Mouse (Mus musculus) neural tube, embryonic 10.5 days (tissue): Measurements from ENCODE around the gene Tspan5.

Experiments
- DNase-seq: peaks from one replicate; pipeline ENCODE4 v3.0.0-alpha.2; 2017; ENCODE audit warnings: low spot score; ENCODE audit errors: extremely low spot score

Tspan5 gene

DNA sequence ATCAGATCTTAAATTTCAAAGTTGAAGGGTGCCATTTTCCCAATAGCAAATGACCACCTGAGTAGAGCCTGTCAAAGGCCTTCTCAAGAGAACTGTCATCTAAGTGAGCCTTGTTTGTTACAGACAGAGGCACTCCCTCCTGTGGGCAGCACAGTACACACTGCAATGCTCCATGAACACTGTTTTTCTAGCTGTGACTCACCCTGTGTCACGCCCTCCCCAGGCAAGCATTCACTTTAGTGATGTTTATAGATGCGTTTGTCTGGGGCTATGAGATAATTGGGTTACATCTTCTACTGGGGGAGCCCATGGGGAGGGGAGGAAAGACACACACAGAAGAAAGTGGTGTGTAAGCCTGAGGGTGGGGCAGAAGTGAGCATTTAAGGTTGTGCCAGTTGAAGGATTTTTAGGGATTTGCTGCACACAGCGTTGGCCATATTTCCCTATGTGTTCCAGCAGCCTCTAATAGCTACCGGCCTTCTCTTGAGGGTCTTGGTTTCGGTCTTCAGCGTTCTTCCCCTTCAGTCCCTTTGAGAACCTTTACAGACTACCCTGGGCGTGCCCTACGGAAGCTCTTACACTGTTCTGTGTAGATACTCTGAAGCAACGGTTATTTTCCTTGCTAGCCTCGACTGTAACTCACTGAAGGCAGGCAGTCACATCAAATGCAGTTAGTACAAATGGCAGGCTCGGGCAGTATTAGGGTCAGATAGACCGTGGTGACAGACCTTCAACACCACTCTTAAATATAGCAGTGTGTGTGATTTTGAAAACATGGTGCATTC lies 29.7 kb downstream of the Tspan5 start:
- no peak for DNase-seq

DNA sequence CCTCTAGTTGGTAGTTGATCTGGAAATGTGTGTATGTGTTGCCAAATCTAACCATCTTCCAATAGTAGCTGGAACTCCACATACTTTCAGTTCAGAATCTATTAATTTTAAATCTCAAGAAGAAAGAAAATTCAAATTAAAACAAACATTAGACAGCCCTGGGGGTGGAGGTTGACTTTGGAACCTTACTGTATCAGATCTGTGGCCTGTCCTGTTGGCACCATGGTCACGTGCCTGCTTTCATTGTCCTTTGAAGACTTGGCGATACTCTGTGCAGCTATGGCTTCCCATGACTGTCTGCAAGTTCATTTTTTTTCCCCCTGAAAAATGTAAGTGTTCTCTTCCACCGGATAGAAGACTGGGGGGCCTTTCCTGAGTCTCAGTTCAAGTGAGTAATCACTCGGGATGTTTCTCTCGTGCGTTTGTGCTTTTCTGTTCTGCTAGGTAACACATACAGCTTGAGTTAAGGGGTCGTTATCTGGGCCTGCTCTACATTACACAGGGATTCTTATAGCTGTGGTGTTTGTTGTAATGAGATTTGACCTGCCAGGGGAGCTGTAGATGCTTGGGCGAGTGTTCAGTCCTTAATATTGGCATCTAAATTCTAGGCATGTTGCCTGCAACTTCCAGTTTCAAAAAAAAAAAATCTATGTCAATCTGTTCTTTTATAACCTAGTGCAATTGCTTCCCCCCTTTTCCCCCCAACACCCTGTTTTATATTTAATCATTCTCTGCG lies 32.0 kb downstream of the Tspan5 start:
- DNase-seq, result no peak

DNA sequence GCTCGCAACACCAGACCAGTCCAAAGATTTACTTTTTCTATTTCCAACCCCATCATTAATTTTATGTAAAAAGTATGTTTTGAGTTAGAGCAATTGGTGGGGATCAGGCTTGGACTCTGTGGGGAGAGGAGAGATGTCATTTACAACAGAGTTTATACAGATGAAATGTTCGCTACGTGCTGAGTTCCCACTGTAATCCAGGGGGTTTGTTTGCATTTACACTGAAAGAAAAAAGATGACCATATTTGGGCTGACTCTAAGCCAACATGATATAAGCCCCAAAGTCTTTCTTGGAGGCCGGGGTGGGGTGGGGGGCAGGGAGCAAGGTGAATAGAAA lies 32.6 kb downstream of the Tspan5 start:
- DNase-seq, result no peak

DNA sequence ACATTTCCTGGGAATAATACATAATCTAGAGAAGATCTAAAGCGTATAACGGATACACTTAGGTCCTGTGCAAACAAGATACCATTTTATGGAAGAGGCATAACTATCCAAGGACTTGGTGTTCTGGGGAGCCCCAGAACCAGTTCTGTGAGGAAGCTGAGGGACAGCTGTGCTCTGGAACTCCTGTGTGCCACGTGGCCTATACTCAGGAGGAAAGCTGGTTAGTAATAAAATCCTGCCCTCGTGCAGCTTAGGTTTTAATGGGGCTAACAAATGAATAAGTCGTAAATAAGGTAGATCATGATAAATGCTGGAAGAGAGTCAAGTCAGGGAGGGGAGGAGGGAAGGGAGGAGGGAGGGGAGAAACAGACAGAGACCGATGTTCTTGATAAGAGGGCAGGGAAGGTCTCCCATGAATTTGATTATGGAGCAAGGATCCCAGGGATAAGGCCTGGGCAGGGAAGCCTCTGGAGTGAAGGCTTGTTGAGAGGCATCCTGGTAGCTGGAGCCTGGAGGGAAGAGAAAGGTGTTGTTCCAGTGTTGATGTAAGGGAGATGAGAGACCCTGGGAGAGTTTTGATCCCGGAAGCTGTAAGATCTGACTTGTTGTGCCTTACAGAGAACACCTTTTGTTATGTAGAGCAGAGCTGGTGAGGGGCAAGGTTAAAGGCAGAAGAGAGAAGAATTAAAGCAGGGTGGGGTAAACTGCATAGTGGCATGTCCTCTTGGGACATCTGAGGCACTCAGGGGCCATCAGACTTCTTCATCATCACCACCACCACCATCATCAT lies 34.1 kb downstream of the Tspan5 start:
- DNase-seq, result no peak

DNA sequence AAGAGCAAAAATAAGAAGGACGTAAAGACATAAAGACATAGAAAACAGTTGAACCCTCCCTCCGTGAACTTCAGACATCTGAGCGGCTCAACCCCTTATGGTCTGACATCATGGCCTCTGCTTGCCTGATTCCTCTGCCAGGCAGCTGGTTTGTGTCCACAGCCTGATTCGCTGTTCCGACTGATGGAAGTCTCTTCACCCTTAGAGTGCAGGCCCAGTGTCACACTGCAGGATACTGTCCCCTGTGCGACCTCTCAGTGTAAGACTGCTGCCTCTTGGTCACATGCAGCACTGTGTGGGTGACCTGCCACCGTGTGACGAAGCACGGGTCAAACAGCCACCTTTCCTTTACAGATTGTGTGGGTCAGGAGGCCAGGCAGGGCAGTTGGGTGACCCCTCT lies 39.5 kb downstream of the Tspan5 start:
- no peak for DNase-seq

DNA sequence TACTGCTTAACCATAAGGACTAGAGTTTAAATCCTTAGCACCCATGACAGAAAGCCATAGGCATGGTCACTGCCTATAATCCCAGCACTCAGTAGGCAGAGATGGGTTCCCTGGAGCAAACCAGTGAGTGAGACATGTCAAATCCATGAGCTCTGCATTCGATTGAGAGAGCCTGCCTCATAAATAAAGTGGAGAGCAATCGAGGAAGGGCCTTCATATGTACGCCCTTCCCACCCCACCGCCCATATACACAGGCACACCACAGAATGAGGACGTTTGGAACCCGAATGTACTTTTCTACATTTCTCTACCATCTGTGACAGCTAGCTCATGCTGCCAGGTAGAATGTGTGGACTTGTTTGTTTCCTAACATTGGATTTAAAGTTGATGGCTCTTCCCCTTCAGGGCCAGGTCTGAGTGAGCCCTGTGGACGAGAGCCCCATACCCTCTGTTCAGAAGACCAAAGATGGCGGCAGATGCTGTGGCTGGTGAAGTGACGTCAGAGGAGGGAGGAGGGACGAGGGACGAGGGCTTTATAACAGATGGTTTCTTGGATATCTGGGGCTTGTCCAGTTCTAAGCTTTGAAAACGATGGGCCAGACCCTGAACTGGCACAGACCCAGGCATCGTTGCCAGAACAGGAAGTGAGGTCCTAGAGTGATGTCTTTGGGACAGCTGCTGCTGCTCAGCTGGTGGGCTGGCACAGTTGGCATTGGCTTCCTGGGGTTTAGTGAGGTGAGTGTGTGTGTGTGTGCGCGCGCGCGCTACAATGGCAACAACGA lies 42.1 kb downstream of the Tspan5 start:
- DNase-seq, result no peak

DNA sequence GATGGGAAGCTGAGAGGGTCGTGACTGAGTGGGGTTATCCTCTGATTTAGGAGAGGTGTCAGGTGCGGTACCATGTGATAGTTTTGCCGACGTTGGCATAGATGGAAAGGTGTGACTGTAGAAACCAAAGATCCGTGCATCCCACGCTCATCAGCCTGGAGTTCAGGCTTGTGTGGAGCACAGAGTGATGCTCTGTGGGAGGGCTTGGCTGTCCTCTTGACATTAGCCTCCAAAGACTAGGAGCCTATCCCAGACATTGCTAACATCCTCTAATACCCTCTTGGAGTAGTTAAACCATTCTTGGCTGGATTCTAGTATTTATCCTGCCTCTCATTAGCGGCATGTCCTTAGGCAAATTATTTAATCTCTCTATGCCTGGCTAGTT lies 42.6 kb downstream of the Tspan5 start:
- DNase-seq, result no peak

DNA sequence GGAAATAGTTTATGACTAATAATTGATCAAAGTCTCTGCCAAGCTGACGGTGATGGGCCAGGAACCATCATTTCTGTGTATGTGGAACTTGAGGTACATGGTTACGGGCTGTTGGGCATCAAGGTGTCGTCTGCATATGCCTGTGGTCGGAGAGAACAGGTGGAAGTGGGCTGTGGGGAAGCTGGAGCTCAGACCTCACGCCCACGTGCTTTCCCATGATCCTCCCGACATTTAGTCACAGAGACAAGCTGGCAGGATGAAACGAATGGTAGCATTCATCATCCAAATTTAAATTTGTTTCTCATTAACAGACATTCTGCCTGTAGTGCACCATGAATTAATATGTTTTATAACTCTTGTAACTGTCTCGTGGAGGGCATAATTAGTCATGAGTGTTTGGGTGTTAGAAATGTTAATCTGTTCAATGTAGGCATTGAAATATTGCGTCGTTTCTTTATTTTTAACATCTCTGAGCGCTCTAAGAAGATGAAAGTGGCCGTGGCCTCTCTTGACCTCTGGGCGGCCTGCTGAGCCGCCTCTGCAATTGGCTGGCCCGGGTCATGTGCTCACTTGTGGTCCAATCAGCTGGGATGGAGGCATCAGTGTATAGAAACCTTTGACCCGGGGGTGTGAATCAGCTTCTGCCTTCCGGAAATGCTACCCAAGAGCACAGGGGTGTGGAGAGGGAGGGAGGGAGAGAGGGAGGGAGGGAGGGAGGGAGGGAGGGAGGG lies 45.9 kb downstream of the Tspan5 start:
- DNase-seq, result no peak

DNA sequence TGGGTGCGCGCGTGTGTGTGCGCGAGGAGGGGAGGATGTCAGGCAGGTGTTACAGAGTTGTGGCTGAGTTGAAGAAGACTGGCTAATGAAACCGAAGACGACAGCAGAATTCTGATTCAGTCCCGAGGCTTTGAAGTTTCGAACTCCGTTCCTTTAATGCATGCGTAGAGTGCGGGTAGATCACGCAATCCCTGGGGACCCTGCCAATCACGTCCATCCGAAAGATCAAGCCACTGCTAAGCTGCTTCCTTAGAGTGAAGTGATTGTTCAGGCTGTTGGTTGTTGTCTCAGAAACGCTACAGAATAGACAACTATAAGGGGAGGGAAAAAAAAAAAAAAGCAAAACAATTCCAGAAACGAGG lies 46.5 kb downstream of the Tspan5 start:
- no peak for DNase-seq

DNA sequence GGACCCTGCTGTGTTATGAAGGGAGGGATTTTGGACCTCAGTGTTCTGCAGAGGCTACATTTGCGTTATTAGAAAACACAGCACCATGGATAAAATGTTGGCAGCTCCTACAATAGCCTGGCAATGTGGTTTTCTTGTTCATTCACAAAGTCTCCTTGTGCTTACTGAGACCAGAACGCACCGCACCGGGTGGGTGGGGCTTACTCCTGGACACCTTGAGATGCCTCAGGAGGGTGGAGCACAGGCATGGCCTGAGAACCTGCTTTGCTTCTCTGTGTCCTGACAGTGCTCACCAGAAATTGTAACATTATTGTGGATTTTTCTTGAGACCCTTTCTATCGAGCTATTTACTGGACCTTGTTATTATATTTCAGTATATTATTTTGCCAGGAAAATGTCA lies 47.3 kb downstream of the Tspan5 start:
- no peak for DNase-seq

DNA sequence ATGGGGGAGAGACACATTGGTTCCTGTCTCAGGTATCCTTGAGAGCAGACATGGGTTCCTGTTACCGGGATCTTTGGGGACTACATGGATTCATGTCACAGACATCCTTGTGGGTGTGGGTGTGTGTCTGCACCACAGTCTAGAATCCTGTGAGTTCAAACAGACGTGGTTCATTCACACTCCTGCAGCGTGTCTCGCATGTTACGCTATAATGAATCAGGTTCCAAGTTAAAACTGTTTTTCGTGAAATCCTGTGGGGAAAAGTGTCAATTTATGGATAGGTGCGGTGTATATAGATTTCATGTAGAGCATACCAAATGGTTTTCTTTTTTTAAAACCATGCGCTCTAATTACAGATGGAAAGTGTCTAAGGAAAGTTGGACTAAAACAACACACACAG lies 52.5 kb downstream of the Tspan5 start:
- no peak for DNase-seq

DNA sequence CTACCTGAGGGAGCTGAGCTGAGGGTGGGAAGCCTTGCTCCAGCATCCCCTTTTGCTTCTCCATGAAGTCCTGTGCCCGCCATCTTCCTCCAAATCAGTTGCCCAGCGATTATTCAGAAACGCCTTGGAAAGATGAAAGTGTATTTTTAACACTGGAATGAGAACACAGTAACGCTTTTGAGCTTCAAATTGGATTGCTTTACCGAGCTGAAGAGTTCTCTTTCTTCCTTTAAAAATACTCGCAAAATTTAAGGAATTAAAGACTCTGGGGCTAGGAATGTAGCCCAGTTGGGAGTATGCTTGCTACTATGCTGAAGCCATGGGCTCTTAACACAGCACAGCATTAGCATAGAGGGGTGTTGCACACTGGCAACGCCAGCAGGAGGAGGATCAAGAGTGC lies 54.0 kb downstream of the Tspan5 start:
- DNase-seq, result no peak

DNA sequence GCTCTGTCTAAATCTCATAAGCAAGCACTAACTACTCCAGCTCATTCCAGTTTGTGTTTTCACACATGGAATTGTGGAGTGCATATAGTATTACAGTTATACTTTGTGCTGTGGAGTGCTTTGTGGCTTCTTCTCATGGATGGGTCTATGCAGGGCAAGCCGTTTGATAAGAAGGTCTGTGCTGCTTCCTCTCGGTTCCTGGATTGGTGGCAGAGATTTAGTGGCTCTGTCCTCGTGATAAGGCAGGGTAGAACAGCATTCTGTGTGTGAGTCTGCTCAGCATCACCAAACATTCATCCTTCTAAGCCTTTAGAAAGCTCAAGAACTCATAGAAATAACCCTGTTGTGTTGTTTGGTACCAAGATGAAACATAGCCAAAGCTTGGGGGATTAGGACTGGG lies 54.6 kb downstream of the Tspan5 start:
- DNase-seq, result no peak

DNA sequence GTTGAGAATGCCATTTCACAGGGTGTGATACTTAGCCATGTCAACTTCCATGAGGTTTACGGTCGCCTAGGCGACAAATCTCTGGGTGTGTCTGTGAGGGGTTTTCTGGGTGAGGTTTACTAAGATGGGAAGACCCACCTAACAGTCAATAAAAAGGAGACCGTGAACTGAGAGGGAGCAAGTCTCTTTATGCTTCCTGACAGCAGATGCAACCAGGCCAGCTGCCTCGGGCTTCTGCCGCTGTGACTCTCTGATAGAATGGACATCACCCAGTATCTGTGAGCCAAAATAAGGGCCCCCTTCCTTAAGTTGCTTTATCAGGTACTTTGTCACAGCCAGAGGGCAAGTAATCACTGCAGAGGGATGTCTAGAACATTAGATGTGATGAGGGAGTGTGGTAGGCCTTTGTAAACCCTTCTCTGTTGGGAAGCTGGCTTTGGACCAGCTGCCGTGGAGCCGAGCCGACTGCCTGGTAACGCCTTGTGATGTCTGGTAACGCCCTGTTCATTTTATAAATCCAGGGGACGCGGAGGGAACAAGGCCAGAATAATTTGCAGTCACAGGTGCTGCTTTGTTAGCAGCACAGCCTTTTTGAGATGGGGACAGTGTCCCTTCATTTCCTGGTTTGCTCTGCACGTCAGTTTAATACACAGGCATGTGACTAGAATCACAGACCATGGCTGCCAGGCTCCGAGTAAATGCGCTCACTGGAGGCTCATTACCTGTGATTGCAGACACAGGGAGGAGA lies 58.8 kb downstream of the Tspan5 start:
- no peak for DNase-seq

DNA sequence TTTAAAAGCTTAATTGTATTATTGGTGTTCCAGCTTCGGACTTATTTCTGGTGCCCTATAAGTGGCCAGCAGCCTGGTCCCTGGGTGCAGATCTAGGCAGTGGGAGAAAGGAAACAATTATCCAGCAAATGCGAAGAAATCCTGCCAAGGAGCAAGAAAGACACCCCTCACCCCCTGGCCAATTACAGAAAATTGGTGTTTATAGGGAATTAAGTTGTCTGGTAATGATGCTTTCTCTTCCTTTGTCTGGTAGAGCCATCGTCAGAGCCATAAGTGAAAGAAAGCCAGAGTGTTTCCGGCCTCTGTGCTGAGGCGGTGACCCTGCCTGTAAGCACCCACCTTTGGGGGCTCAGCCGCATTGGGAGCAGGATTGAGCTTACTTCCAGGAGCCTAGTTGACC lies 59.7 kb downstream of the Tspan5 start:
- DNase-seq, result no peak

DNA sequence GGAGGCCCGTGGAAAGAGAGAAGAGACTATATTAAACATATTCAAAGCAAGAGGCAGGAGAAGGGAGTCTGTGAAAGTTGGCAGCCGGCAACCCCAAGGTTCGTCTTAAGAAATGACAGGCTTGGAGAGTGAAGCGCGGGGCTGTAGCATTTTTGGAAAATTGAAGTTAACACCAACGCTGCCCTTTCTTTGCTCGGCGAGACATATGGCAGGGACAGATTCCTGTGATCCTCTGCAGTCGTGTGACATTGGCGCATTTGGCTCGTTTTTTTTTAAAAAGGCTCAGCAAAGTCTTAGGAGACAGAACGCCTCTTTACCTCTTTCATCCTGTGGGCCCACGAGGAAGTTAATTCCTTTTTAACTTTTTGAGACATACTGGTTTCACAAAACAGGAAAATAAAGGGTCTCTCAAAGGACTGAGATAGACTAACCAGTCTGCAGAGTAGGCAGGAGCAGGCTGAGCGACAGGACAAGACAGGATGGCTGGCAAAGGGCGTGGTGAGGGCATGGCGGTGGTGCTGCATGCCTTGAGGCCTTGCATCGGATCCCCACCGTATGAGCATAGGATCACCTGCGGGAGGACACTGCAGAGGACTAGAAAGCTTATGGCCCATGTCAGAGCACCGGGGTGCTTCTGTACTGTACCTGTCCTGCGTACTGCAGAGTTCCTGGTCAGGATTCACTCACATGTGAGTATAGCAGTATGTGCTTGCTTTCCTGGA lies 60.9 kb downstream of the Tspan5 start:
- DNase-seq, result no peak

DNA sequence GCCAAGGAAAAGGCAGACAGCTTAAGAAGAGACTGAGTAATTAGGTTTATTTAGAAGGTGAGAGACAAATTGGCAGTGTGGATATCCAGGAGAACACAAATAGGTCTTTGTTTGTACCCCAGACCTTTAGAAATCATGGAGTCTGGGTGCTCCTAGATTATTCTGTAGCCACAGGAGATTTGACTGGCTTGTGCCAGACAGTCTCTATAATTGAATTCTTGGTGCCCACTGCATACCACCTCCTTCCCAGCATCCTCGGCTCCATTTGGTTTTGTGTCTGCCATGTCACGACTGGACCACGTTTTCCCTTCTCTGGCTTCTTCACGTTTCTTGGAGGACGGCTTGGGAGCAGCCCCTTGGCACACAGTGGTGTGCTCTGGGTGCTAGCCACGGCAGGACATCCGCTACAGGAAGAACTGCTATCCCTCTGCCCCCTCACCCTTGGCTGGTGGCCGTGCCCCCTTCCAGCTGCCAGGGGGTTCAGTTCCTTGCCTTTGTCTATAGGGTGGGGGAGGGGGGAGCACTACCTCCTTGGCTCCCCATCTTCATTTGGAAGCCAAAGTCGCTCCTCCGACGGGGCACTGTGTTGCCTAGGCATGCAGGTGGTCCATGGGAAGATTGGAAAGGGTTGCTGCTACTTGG lies 61.6 kb downstream of the Tspan5 start:
- DNase-seq, result no peak

DNA sequence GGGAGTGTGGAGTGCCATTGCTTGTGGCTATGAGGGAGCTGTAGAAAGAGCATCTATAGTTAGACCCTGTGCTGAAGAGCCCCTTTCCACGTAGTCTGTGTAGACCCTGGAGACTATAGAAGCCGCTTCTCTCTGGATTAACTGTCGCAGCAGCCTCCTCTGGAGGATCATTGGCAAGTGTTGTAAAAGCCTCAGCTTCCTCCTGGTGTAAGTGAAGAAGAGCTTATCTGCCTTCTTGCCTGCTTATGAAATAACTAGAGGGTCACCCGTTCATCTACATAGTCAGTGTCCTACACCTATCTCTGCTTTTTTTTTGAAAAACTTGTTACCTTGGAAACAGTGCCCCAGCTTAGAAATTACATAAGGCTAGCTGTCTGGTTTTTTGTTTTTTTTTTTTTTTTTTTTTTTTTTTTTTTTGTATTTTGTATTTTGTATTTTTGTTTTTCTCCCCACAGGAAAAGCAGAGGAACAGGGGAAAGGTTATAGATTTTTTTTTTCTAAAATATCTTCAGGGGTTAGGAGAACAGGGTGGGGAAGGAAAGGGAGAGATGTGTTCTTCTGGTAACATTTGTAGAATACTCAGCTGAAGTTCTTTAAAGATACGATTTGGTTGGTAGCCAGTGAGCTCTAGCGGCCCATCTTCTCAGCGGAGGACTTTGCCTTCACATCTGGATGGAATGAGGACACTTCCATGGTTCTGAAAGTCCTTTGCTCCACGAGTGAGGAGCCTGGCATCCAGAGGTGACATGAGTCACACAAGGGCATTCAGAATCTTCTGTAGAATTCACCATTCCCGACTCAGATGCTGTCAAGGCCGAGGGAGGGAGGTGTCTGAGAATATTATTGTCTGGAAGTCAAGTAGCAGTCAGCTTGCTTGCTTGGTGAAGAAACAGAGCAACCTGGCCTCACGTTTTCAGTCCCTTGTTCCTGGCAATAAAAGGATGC lies 62.4 kb downstream of the Tspan5 start:
- DNase-seq, result no peak
